Mouse (Mus musculus) adrenal gland, adult 18-20 months (tissue): ENCODE measurements at regions not wholly inside any gene's neighbourhood (a gene's known extent, or its start where the extent isn't known, plus 50 kb on each side); places are given as distances from the start of the nearest gene placed in this dataset.

Source experiments
- DNase-seq, 2 experiments: peaks; one replicate each; pipeline ENCODE4 v3.0.0; 2021 to 2022; ENCODE audit warnings: low spot score in 2 of 2

GRCm38 (mm10) chr16:27878499-27878898 lies 489.8 kb downstream of the Ccdc50 start:
- no peak for DNase-seq

DNA sequence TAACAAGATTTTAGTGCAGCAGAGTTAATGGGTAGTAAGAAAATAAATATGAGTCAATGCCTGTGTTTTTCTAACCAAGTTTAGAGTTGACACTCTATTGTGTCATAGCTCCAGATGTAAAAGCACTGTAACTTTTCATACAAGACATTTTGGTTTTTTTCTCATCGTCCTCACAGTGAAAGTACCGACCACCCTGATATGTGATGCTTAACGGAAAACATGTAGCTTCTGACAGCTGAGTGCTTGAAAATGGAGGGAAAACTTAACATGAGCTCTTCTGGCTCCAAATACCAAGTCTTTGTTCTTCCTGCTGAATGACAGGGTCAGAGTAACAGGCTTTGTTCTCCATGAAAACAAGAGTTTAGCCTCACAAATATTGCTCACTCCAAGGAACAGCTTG lies 490.3 kb downstream of the Ccdc50 start:
- no peak for DNase-seq

GRCm38 (mm10) chr16:27884363-27884762 lies 495.7 kb downstream of the Ccdc50 start:
- DNase-seq, result no peak

GRCm38 (mm10) chr16:27906036-27906435 lies 517.4 kb downstream of the Ccdc50 start:
- no peak for DNase-seq

GRCm38 (mm10) chr16:27915422-27915821 lies 526.8 kb downstream of the Ccdc50 start:
- no peak for DNase-seq

GRCm38 (mm10) chr16:27925528-27926360 lies 537.1 kb downstream of the Ccdc50 start:
- DNase-seq, result no peak

GRCm38 (mm10) chr16:27926361-27926651 lies 537.6 kb downstream of the Ccdc50 start:
- DNase-seq, result no peak

DNA sequence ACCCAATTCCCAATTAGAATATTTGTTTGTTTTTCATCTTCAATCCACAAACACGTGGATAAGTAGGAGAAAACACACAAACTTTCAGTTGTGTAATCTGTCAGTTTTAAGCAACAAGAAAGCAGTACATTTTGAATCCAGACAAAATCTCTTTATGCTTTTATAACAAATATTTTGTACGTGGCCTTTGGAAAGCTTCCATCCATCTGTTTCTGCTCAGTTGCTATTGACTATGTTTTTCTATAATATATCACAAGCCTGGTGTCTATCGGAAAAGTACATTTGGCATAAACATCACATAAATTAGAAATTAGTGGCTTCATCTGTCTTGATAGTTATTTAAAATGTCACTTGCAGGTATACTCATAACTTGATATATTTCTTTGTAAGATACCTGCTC lies 560.6 kb downstream of the Ccdc50 start:
- no peak for DNase-seq

DNA sequence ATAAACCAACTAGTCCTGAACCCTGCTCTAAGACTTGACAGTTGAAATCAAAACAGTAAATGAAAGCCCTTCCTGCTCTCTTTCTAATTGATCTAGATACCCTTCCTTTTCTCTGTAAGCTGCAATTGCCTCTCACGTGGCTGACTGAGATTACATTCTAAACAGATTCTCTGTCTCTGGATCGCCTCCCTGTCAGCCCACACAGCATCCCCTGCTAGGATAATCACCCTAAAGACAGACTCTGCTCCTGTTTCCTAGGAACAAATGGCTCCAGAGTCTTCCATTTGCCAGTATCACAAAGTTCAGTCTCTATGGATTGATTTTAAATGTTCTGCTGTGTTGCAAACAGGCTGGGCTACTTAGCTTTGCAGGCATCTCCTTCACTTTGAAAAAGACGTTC lies 561.1 kb downstream of the Ccdc50 start:
- no peak for DNase-seq

DNA sequence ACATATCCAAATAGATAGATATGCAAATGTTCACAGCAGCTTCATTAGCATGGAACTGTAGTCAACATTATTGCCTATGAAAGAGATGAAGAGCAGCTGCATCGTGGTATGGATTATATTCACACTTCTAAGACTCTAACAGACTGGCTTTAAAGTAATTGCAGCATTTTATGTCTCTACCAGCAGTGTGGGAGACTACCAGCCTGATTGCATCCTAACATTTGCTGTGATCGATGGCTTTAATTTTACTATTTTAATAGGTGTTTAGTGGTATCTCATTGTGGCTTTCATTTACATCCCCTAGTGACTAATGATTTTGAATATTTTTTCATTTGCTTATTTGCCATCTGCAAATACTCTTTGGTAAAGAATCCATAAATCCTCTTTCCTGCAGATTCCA lies 574.1 kb downstream of the Ccdc50 start:
- DNase-seq, result no peak

- peak in 1 of 2 experiments; percentile 30 for DNase-seq
Measured at GRCm38 (mm10) chr16:27978730-27979440, 590.2 kb downstream of the Ccdc50 start.

DNA sequence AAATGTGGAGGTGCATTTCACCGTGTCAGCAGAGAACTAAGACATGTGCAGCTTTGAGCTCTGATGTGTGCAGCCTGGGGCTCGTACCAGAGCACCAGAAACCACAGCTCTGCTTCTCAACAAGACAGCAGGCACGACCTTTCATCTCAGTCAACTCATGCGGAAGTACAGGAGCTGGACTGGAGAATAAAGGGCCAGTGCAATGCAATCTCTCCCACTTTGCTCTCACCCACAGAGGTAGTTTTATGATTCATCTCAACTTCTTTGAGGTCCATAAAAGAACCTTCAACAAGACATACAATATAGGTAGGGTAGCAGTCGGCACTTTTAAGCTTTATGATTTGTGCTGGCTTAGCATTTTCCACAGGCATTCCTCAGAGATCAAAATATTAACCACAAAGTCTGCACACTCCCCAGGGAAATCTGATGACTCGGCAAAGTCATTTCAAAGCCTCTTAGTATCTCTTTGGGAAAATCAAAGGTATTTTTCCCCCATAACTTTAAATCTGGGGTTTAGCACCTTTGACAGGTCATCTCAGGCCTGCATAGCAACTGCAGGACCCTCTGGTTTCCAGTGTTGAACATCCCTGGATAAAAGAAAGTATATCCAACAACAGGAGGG lies 626.7 kb downstream of the Ccdc50 start:
- DNase-seq, result no peak

GRCm38 (mm10) chr16:28018311-28018710 lies 629.6 kb downstream of the Ccdc50 start:
- DNase-seq, result no peak

DNA sequence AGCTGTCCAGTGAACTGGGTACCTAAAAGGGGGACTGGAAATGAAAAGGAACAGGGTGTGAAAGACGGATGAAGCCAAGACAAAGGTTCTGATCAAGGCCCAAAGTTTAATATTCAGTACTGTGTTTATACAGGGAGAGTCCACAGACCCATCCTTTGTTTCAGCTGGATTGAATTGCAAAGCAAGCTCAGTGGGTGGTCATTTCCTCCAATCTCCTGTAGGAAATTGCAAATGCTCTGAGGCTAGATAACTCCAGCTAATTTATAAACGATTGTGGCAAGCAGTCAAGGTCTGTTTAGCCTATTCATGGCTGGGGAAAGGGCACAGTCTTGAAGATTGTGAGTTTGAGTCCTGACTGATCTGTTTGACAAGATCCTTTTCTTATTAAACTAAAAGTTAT lies 650.3 kb downstream of the Ccdc50 start:
- DNase-seq, result no peak

DNA sequence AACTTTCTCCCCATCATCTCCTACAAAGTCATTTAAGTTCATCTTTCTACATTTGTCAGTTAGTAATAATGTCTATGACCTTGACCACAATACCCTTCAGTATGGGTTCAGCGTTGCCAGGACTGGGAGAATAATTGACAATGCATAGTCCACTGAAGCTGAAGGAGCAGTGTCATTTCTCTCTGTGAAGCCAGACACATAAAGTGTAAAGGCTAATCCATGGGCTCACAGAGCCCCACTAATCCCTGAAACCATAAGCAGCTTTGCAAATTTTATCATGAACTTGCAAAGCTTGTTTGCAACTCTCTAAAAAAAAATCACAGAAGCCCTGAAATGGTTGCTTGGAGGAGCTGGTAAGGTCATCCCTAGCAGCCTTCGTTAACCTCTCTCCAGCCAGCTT lies 654.4 kb downstream of the Ccdc50 start:
- DNase-seq, result no peak

DNA sequence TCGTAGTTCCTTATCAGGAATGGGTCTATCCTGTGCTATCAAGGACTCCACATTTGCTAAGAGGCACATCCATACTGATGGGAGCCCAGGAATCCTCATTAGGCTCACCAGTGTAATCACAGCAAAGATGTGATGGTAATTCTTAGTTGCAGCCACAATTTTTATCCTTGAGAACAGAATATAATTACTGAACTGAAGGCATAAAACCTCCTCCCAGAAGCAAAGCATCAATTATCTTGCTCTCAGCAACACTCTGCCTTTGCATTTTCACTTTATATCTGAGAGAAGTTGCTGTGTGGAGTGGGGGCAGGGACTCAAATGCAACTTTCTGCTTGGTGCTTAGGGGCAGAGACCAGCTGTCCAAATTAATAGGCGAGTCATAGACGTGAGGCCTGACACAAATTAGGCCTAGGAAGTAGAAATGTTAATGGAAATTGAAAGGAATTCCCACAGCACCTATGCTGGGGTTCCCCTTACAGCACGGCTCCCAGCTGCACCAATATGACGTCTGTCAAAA lies 676.2 kb downstream of the Ccdc50 start:
- no peak for DNase-seq

DNA sequence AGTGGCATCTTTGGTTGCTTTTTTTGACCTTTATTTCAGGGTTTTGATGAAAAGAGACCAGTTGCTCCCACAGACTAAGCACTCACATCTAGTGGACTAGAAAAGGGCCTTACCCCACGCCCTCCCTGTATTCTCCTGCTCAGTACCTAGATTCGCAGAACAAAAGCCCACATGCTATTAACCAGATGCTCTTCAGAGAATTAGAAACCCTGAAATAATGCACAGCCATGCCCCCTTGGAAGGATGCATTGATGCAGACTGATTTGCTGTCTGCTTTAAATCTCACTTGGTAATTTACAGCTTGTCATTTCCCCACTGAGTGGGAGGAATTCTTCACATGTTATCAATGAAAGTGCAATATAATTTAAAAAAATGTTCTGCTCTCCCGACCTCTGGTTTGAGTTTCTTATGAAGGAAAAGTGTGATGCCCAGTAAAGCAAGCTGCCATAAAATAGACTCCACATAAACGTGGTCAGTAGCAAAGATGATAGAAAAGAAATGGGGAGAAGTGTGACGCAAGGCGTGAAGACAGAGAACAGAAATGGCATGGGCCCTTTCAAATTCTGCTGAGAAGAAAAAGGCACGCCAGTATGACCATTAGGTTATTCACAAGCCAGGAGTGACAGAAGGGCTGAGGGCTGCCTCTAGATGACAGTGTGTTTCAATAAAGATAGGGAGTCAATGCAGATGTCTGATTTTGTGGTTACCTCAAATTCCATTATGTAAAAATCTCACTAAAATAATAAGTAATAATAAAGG lies 669.8 kb downstream of the Fgf12 start:
- DNase-seq, result no peak

- no peak for DNase-seq
Measured at GRCm38 (mm10) chr16:28089489-28090134, 663.3 kb downstream of the Fgf12 start.

DNA sequence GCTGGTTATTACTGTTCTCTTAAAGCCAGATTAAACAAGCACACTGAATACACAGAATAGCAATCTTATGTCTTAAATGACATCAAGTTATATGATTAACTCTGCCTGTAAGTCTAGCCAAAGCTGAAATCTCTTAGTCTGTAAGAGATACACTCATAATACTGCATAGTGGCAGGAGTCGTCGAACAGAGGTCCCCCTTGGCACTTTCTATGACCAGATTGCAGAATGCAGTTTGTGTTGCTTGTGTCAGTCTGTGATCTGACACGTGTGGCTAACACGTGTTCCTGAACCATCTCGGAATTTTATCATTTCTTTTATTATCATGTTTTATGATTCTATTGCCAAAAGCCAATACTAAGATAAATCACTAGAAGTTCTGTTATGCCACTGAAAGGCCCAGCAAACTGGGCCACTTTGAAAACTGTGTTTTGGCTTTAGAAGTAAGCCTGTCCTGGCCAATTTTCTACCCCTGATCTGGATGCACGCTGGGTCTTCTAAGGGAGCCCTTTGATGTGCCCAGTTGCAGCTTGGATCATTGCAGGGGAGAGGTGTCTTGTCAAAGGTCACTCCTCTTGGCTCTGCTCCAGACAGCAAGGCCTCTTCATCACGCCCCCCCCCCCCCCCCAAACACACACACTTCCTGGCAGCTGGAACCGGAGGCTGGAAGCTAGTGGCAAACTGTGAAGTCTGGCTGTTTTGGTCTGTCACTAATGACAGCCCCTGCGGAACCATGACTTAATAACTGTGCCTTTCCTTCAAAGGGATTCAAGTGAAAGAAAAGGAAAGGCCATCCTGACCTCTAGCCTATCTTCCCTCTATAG lies 648.4 kb downstream of the Fgf12 start:
- peak in 1 of 2 experiments; percentile 4 for DNase-seq

GRCm38 (mm10) chr16:28105085-28105484 lies 647.8 kb downstream of the Fgf12 start:
- no peak for DNase-seq
